Mouse (Mus musculus) limb, embryonic 14.5 days (tissue): Measurements from ENCODE around the gene Bcl11b. TPM values are rescaled to one million over a fixed set of nuclear protein-coding genes. Genes with fewer than 3 reads are reported as not detected.

Experiments used
- ATAC-seq: fragments of 200-750 bp; cut with Nextera tagmentation; 2 replicates; pipeline ENCODE4 v1.8.0; 2017; ENCODE audit warnings: low read depth, moderate number of reproducible peaks, moderate TSS enrichment; ENCODE audit not compliant: low FRiP score
- DNase-seq: peaks from one replicate; pipeline ENCODE4 v3.0.0-alpha.2; 2015; ENCODE audit warnings: low spot score
- H3K27ac ChIP-seq: fragments of 300-500 bp; sonication (generic); replicated peaks from 2 replicates; pipeline ENCODE4 v1.5.1; 2014; ENCODE audit warnings: low read depth, mild to moderate bottlenecking, low read length, moderate library complexity, mixed read lengths
- H3K27me3 ChIP-seq: fragments of 300-500 bp; sonication (generic); 2 replicates; pipeline ENCODE4 v1.6.1; 2014; ENCODE audit warnings: low read length, mixed read lengths; ENCODE audit not compliant: control insufficient read depth, insufficient read depth
- H3K36me3 ChIP-seq: fragments of 300-500 bp; sonication (generic); 2 replicates; pipeline ENCODE4 v1.6.1; 2014; ENCODE audit warnings: mild to moderate bottlenecking, low read length, moderate library complexity, mixed read lengths; ENCODE audit not compliant: control insufficient read depth, insufficient read depth
- H3K4me1 ChIP-seq: fragments of 300-500 bp; sonication (generic); 2 replicates; pipeline ENCODE4 v1.6.1; 2014; ENCODE audit warnings: antibody characterized with exemption, low read length, mixed read lengths; ENCODE audit not compliant: control insufficient read depth, insufficient read depth
- H3K4me2 ChIP-seq: fragments of 300-500 bp; sonication (generic); replicated peaks from 2 replicates; pipeline ENCODE4 v1.6.1; 2014; ENCODE audit warnings: low read depth, mild to moderate bottlenecking, low read length, moderate library complexity; ENCODE audit not compliant: severe bottlenecking
- H3K4me3 ChIP-seq: fragments of 300-500 bp; sonication (generic); replicated peaks from 2 replicates; pipeline ENCODE4 v1.5.1; 2014; ENCODE audit warnings: low read length
- H3K9ac ChIP-seq: fragments of 300-500 bp; sonication (generic); 2 replicates; pipeline ENCODE4 v1.6.1; 2014; ENCODE audit warnings: mild to moderate bottlenecking, low read depth, low read length, moderate library complexity; ENCODE audit not compliant: severe bottlenecking
- H3K9me3 ChIP-seq: fragments of 300-500 bp; sonication (generic); 2 replicates; pipeline ENCODE4 v1.6.1; 2016; ENCODE audit warnings: low read length; ENCODE audit not compliant: control insufficient read depth
- POLR2A ChIP-seq: fragments of 200-500 bp; IDR thresholded peaks from 2 replicates; pipeline ENCODE4 v1.8.0; 2012; ENCODE audit warnings: inconsistent platforms, mild to moderate bottlenecking, moderate library complexity, borderline replicate concordance; ENCODE audit not compliant: insufficient read depth, insufficient read length; ENCODE audit errors: extremely low read depth
- WGBS: fragments of 180-500 bp; shearing (Covaris S2); extraction: QIAGEN DNeasy Blood & Tissue Kit; methylation state at CpG from one replicate; pipeline ENCODE4 v1.1.7; 2014; 5-methylcytosine and 5-hydroxymethylcytosine counted together
- polyA plus RNA-seq, 2 experiments: library from polyadenylated mRNA; depleted of rRNA in 1 of 2; stranded (reverse) in 1 of 2; unstranded in 1 of 2; fragments of >200 nt; fragmentation: Nextera tagmentation in 1 of 2; extraction: Ambion mirVana in 1 of 2; gene quantifications; 2 replicates each; pipeline versions ENCODE4 v1.2.1 to v1.2.3; 2012 to 2014

The Bcl11b gene
- polyA plus RNA-seq, 2 experiments, result 16.0 to 26.7 TPM

DNA sequence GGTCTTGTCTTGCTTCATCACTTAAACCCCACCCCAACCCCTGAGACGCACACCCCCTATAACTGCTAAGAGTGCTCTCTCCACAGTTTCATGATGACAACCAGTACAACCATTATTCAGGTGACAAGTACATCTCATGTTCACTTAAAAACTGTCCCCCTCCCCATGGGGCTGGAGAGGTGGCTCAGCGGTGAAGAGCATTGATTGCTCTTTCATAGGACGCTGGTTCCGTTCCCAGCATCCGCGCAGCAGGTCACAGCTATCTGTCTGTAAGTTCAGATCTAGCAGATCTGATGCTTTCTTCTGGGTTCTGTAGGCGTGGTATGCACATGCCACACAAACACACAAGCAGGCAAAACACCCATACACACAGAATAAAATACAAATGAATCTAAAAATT lies 81.2 kb downstream of the Bcl11b start:
- H3K4me2 ChIP-seq, result no peak overlapping the region
- DNase-seq (no peak), ATAC-seq (no peak)
- H3K9ac ChIP-seq, result no peak overlapping the region
- no peak overlapping the region for H3K4me3 ChIP-seq
- 93% methylated on average over 7 of the region's 7 CpGs for WGBS
- H3K27me3 ChIP-seq, result no peaks in the 10 kb centered on the region
- H3K36me3 ChIP-seq, result no peaks in the 10 kb centered on the region; the same call in 1 of the 2 replicates
- TF ChIP-seq POLR2A, result no peak
- peaks cover 5% of the 10 kb centered on the region; the same call in 1 of the 2 replicates for H3K4me1 ChIP-seq
- H3K27ac ChIP-seq, result no peak overlapping the region
- peaks cover under 1% of the 10 kb centered on the region; the same call in 1 of the 2 replicates for H3K9me3 ChIP-seq

DNA sequence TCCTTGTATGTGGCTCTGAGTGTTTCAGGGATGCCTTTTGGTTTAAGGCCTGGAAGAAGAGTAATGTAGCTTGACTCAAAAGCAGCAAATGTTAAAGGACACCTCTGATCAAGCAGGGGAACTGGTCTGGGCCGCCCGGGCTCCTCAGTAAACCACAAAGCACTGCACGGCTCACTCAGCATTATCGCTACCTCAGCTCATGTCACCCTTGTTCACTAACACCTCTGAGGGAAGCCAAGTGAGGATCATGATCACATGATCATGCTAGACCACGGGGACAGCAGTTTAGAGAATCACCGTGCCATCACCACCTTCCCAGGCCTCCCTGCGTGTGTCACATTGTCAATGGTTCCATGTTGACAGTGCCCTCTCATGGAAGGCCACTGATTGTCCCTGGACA lies 81.8 kb downstream of the Bcl11b start:
- no peak overlapping the region for H3K9ac ChIP-seq
- H3K4me2 ChIP-seq, result no peak overlapping the region
- DNase-seq, result no peak
- no peak for ATAC-seq
- peaks cover 6% of the 10 kb centered on the region for H3K36me3 ChIP-seq
- H3K27me3 ChIP-seq, result no peaks in the 10 kb centered on the region
- no peak overlapping the region for H3K4me3 ChIP-seq
- 80% methylated on average over 7 of the region's 7 CpGs for WGBS
- no peak overlapping the region for H3K27ac ChIP-seq
- H3K9me3 ChIP-seq, result peaks cover 6% of the 10 kb centered on the region; the same call in 1 of the 2 replicates
- no peak for TF ChIP-seq POLR2A
- peaks cover 5% of the 10 kb centered on the region; the same call in 1 of the 2 replicates for H3K4me1 ChIP-seq

DNA sequence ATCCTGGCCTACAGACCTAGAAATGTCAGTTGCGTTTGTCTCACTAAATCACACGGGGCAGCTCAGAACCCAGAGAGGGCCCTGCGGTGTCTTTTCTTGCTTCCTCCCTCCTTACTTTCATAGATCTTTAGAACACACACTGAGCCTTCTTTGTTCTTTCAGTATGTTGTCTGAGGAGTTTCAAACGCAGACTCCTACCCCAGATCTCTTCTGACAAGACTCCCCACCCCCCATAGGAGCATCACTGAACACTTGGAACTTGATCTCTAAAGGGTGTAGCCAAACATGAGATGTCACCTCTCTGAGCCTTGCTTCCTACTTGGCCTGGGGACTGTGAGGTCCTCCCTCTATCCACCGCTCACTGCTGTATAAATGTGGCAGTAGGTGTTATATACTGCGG lies 82.2 kb downstream of the Bcl11b start:
- Histone ChIP-seq H3K9ac (no peak overlapping the region), H3K4me1 (peaks cover 5% of the 10 kb centered on the region; the same call in 1 of the 2 replicates), H3K27me3 (no peaks in the 10 kb centered on the region), H3K4me3 (no peak overlapping the region), H3K9me3 (peaks cover 10% of the 10 kb centered on the region; the same call in 1 of the 2 replicates), H3K4me2 (no peak overlapping the region), H3K27ac (no peak overlapping the region), H3K36me3 (peaks cover 10% of the 10 kb centered on the region)
- no peak for ATAC-seq
- no peak for DNase-seq
- 73% methylated on average over 6 of the region's 6 CpGs for WGBS
- no peak for TF ChIP-seq POLR2A

DNA sequence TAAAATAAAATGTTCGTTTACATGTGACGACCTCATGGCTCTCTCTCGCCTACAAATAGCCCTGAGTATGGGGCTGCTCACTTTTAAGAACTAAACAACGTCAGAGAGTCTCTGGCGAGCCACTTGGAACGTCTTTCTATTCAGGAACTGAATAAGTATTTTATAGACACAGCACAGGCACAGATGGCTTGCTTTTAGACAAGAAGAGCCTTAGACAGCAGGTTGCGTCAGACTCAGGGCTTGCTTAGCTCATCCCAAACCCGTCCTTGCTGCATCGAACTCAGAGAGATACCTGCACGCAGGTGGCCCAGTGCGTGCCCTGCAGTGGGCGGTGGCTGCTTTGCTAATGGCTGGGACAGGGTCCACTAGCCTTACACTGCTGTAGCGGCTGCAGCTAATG lies 82.7 kb downstream of the Bcl11b start:
- Histone ChIP-seq H3K9me3 (peaks cover 14% of the 10 kb centered on the region; the same call in 1 of the 2 replicates), H3K4me2 (no peak overlapping the region), H3K4me1 (peaks cover 5% of the 10 kb centered on the region; the same call in 1 of the 2 replicates), H3K27me3 (no peaks in the 10 kb centered on the region), H3K9ac (no peak overlapping the region), H3K36me3 (peaks cover 15% of the 10 kb centered on the region), H3K4me3 (no peak overlapping the region), H3K27ac (no peak overlapping the region)
- 57% methylated on average over 13 of the region's 13 CpGs for WGBS
- DNase-seq, result no peak
- no peak for ATAC-seq
- TF ChIP-seq POLR2A, result no peak

DNA sequence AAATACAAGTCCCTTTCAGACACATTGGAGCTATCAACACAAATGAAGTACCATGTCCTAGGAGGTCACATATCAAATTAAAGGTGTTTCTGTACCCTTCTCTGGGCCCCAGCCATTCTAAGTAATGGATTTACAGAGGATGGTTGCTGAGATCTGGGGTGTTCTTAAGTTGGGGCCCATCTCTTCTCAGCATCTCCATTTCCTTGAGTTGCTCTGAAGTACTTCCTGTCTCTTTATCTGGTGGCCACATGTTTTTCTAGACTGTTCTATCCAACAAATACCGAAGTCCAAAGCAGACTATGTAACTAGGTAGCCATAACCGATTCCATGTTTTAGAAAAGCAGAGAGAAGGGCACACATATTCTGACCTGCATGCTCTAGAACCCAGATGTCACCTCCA lies 83.3 kb downstream of the Bcl11b start:
- Histone ChIP-seq H3K4me3 (no peak overlapping the region), H3K4me2 (no peak overlapping the region), H3K27ac (no peak overlapping the region), H3K9ac (no peak overlapping the region), H3K4me1 (peaks cover 5% of the 10 kb centered on the region; the same call in 1 of the 2 replicates), H3K9me3 (peaks cover 20% of the 10 kb centered on the region; the same call in 1 of the 2 replicates), H3K27me3 (no peaks in the 10 kb centered on the region), H3K36me3 (peaks cover 21% of the 10 kb centered on the region)
- 69% methylated on average over 2 of the region's 2 CpGs for WGBS
- no peak for ATAC-seq
- no peak for TF ChIP-seq POLR2A
- no peak for DNase-seq

DNA sequence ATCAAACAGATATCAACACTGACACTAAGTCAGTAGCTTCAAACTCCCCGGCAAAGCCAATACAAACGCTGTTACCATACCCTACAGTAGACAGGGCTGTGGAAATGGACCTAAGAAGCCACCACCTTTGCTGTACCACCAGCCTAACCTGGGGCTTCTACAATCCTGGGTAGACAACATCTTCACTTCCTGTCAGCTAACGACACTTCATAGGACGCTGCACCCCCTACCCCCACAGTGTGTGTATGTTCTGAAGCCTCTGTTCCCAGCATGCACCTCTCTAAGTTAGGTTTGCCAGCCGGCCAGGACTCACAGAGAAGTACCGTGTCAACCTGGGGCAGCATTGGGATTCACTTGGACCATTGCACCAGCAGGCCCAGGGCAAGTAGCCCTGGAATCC lies 84.6 kb downstream of the Bcl11b start:
- H3K9ac ChIP-seq, result no peak overlapping the region
- H3K36me3 ChIP-seq, result peaks cover 22% of the 10 kb centered on the region
- no peaks in the 10 kb centered on the region for H3K27me3 ChIP-seq
- H3K4me3 ChIP-seq, result no peak overlapping the region
- H3K4me2 ChIP-seq, result no peak overlapping the region
- 0 out of 2 replicates have a peak, but pooled peaks cover 3% of the 10 kb centered on the region for H3K4me1 ChIP-seq
- WGBS, result 90% methylated on average over 6 of the region's 6 CpGs
- DNase-seq, result no peak
- TF ChIP-seq POLR2A, result no peak
- no peak overlapping the region for H3K27ac ChIP-seq
- ATAC-seq, result no peak
- peaks cover 20% of the 10 kb centered on the region; the same call in 1 of the 2 replicates for H3K9me3 ChIP-seq
